Mouse (Mus musculus): ENCODE results near the gene Cntn6.

- no peak for TF ChIP-seq EP300 (IDR thresholded peaks at IDR 0.05; ENCODE audit: low read length)
- TF ChIP-seq IRF4 (IDR thresholded peaks at IDR 0.05; ENCODE audit: low read depth, low read length) = no peak
- TF ChIP-seq POLR2A (IDR thresholded peaks at IDR 0.05; ENCODE audit: low read depth, low read length) = no peak
- TF ChIP-seq RCOR1 (conservative IDR thresholded peaks at IDR 0.05; ENCODE audit: low read depth, low read length) = no peak
- no peak for TF ChIP-seq SIN3A (IDR thresholded peaks at IDR 0.05; ENCODE audit: low read length)
- no peak for TF ChIP-seq ZKSCAN1 (IDR thresholded peaks at IDR 0.05; ENCODE audit: borderline replicate concordance, low read depth, low read length)
- TF ChIP-seq MXI1 (IDR thresholded peaks at IDR 0.05; ENCODE audit: low read depth, low read length) = no peak
- TF ChIP-seq CHD1 (IDR thresholded peaks at IDR 0.05; ENCODE audit: low read depth, low read length) = no peak
- no peak for TF ChIP-seq UBTF (IDR thresholded peaks at IDR 0.05; ENCODE audit: low read depth, low read length)
These were observed 13.3 kb upstream of the Cntn6 start for GRCm38 (mm10) chr6:104479242-104479641.

Data from CH12.LX (cell line).